ENCODE assay signal across 13 mouse cellular contexts in genomic region chr6:136897789-136898188, GRCm38 (mm10). TPM values are rescaled to one million over a fixed set of nuclear protein-coding genes. Genes with fewer than 3 reads are reported as not detected.
DNase-seq lines count a peak whose midpoint lies in the region; ATAC-seq lines count a peak whose summit lies in the region.
"Had no signal": no experiment of that assay in that cellular context is flagged by ENCODE, and none has a peak within 500 bp of the region (broad histone marks: within the 10 kb centered on the region; RNA-seq: fewer than 3 reads in every experiment).

No protein-coding gene starts in this region.

- 47% methylated on average over 4 of the region's 4 CpGs for WGBS in kidney, embryonic 16.5 days

- no peaks in the 10 kb centered on the region for H3K36me3 ChIP-seq in kidney, embryonic 16.5 days (ENCODE audit: insufficient read depth, low read length)
- H3K36me3 ChIP-seq: forebrain, embryonic 15.5 days; limb, embryonic 12.5 days had no signal

- intact Hi-C loops in left cerebral cortex, postnatal 14 days (cut with DNase I) = no loop called here

- H3K4me1 ChIP-seq in kidney, embryonic 16.5 days (ENCODE audit: insufficient read depth, low read length) = peaks cover 31% of the 10 kb centered on the region
- H3K4me1 ChIP-seq: forebrain, embryonic 15.5 days had no signal

- no peaks in the 10 kb centered on the region for H3K9me3 ChIP-seq in kidney, embryonic 16.5 days (ENCODE audit: low read length)
- H3K9me3 ChIP-seq: forebrain, embryonic 15.5 days; limb, embryonic 12.5 days had no signal

- no peak for ATAC-seq in kidney, embryonic 16.5 days (ENCODE audit: low FRiP score, low TSS enrichment)
- ATAC-seq: forebrain, embryonic 15.5 days had no signal

- H3K27ac ChIP-seq in kidney, embryonic 16.5 days (ENCODE audit: low read length) = peak overlapping the region; percentile 54
- H3K27ac ChIP-seq: forebrain, embryonic 15.5 days; limb, embryonic 12.5 days had no signal

- H3K4me2 ChIP-seq in kidney, embryonic 16.5 days (replicated peaks; ENCODE audit: low read depth, low read length) = no peak overlapping the region
- H3K4me2 ChIP-seq: forebrain, embryonic 15.5 days; limb, embryonic 12.5 days had no signal

- no peak for DNase-seq in kidney, adult 9 months
- DNase-seq in brain, adult 2 months (ENCODE audit: low read depth, low spot score) = peak; percentile 23
- DNase-seq in fibroblast of lung, adult 2 months (ENCODE audit: low read depth) = peak; percentile 91
- DNase-seq in lung, postnatal 36 days = peak; percentile 36
- DNase-seq in testis, postnatal 10 days (ENCODE audit: low spot score) = no peak
- no peak for DNase-seq in left cerebral cortex, postnatal 14 days (ENCODE audit: low spot score in 2 of 2)
- DNase-seq: adrenal gland, postnatal 36 days; cerebellum, adult 11-12 months; right cerebral cortex, postnatal 14 days had no signal

- H3K9ac ChIP-seq in kidney, embryonic 16.5 days (replicated peaks; ENCODE audit: low read length) = no peak overlapping the region
- H3K9ac ChIP-seq: forebrain, embryonic 15.5 days; limb, embryonic 12.5 days had no signal

- no peaks in the 10 kb centered on the region for H3K27me3 ChIP-seq in kidney, embryonic 16.5 days (ENCODE audit: insufficient read depth, low read length)
- H3K27me3 ChIP-seq: forebrain, embryonic 15.5 days; limb, embryonic 12.5 days had no signal

- H3K4me3 ChIP-seq in kidney, embryonic 16.5 days (ENCODE audit: low read length) = no peak overlapping the region
- H3K4me3 ChIP-seq: forebrain, embryonic 15.5 days; limb, embryonic 12.5 days had no signal

RNA-seq across cellular contexts. Expression of gene Mgp, which starts 22.2 kb away (rescaled TPM):
- 226 and 274 TPM in 2 replicates for polyA plus RNA-seq in kidney, embryonic 16.5 days (2015; fragmentation: Nextera tagmentation; extraction: Ambion mirVana)
- 10 to 100 TPM; 44.9 to 54.4 TPM for total RNA-seq in left cerebral cortex, postnatal 14 days (2021)

RNA-seq across cellular contexts. Expression of gene Erp27, which starts 24.2 kb away (rescaled TPM):
- 0.22 and 0.23 TPM in 2 replicates for polyA plus RNA-seq in kidney, embryonic 16.5 days (2015; fragmentation: Nextera tagmentation; extraction: Ambion mirVana)
- under 1 TPM; 0.34 to 0.81 TPM for total RNA-seq in left cerebral cortex, postnatal 14 days (2021)
- total RNA-seq: heart, postnatal 10 days had no signal

RNA-seq across cellular contexts. Expression of gene Pde6h, which starts 25.8 kb away (rescaled TPM):
- polyA plus RNA-seq in kidney, embryonic 16.5 days (2015; fragmentation: Nextera tagmentation; extraction: Ambion mirVana) = 0.49 and 0.55 TPM in 2 replicates
- total RNA-seq in left cerebral cortex, postnatal 14 days (2021) = 1 to 10 TPM; 1.3 to 1.6 TPM
- total RNA-seq: adrenal gland, postnatal 36 days; heart, postnatal 10 days had no signal
- polyA plus RNA-seq: forebrain, embryonic 15.5 days had no signal

RNA-seq across cellular contexts. Expression of gene Art4, which starts 40.3 kb away (rescaled TPM):
- 5.6 and 6.4 TPM in 2 replicates for polyA plus RNA-seq in kidney, embryonic 16.5 days (2015; fragmentation: Nextera tagmentation; extraction: Ambion mirVana)
- total RNA-seq in left cerebral cortex, postnatal 14 days (2021) = under 1 TPM in 1 of 2 experiments, not detected in 1; 0.21 TPM

RNA-seq across cellular contexts. Expression of gene Arhgdib, which starts 43.9 kb away (rescaled TPM):
- polyA plus RNA-seq in kidney, embryonic 16.5 days (2015; fragmentation: Nextera tagmentation; extraction: Ambion mirVana) = 67.6 and 69.5 TPM in 2 replicates
- 10 to 100 TPM; 16.6 to 17.0 TPM for total RNA-seq in left cerebral cortex, postnatal 14 days (2021)

Comparison
In these comparisons a context has a peak if more than half of its experiments do, and no peak if none do; other contexts are left out.
1. DNase-seq: peak in brain, adult 2 months (single experiment), fibroblast of lung, adult 2 months (single experiment) and lung, postnatal 36 days (single experiment); none in kidney, adult 9 months (single experiment), testis, postnatal 10 days (single experiment) and left cerebral cortex, postnatal 14 days (0 of 2).